Mouse (Mus musculus) lung, postnatal 14 days (tissue): Measurements from ENCODE around the gene Glod5.
"Not testable (repeated sequence)": the region's sequence is repeated elsewhere in the genome, so short reads cannot be mapped to it uniquely, and the experiment has no call there.

Experiments used
- DNase-seq: peaks from one replicate; pipeline ENCODE4 v3.0.0; 2021

The Glod5 gene

DNA sequence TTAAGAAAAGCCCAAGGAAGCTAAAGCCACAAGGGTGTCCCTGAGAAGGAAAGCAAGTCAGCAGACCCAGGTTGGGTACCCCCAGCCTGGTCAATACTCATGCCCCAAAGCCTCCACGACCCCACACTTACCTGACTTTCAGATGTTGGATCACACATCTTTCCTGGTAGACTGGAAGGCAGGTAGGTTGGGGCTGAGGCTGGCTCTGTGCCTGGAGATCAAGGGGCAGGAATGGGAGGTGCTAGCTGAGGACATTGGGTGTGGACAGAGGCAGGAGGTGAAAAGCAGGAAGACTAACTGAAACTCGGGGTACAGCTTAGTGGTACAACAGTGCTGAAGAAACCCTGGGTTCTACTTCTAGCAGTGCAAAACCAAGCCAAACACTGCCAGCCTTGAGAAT lies at the start of gene Glod5:
Gene Glod5, minus strand, starts transcription at position 207 of the 400 bp plus-strand sequence.
- no peak for DNase-seq

DNA sequence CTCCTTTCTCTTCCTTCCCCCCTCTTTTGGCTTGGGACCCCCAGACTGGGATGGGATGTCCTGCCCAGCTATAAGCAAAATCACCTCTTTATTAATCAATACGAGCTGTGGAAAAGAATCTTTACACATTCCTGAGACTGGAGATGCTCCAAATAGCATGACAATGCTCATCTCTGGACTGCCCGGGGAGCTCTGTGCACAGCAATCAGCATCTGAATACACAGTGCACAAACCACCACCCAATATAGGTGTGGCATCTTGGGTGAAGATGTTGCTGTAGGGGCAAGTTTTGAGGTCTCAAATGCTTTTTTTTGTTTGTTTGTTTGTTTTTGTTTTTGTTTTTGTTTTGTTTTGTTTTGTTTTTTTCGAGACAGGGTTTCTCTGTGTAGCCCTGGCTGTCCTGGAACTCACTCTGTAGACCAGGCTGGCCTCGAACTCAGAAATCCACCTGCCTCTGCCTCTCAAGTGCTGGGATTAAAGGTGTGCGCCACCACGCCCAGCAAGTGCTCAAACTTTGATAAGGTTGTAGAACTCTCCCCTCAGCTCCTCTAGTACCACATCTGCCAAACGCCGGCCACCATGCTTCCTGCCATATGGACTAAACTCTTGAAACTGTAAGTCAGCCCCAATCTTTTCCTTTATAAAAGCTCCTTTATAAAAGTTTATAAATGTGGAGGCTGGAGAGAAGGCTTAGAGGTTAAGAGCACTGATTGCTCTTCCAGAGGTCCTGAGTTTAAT lies 32.9 kb upstream of the Glod5 start:
- not testable (repeated sequence) for DNase-seq

DNA sequence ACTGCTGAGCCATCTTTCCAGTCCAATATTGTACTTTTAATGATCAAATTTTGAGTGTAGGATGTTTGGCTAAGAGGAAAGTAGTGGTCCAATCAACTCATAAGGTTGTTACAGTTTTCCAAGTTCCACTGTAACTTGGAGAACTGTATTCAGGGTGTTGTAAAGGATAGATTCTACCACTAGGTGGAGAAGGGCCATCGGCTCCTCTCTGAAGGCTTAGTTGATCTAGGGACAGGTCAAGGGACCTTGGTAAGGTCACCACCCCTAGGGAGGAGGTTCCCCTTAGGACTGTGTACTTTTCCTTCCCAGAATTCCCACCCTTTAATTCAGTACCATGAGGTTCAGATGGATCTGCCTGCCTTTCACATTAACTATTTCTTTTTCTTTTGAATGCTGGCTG lies 14.7 kb upstream of the Glod5 start:
- DNase-seq, result no peak

DNA sequence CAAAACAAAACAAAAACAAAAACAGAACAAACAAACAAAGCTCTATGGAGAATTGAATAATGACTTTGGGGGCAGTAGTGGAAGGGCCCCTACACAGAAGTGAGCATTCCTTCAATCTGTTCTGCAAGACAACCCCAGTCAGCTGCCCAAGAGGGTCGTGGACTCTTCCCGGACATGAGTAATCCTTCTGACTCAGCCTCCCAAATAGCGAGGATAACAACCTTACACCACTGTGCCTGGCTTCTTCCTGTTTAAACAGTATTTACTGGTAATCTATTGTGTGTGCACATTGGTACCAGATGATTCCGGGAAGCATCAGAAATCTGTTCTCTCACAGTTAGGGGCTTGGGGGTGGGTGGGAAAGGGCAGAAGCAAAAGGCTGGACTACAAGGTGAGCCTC lies 8.5 kb upstream of the Glod5 start:
- DNase-seq, result no peak

DNA sequence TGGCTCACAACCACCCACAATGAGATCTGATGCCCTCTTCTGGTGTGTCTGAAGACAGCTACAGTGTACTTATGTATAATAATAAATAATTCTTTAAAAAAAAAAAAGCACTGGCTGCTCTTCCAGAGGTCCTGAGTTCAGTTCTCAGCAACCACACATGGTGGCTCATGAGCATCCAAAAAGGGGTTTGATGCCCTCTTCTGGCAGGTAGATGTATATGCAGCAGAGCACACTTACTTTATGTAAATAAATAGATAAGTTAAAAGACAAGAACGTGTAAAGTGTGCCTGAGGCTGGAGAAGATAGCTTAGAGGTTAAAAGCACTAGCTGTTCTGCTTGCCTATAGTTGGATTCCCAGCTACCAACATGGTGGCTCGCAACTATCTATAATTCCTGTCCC lies 6.5 kb upstream of the Glod5 start:
- no peak for DNase-seq

DNA sequence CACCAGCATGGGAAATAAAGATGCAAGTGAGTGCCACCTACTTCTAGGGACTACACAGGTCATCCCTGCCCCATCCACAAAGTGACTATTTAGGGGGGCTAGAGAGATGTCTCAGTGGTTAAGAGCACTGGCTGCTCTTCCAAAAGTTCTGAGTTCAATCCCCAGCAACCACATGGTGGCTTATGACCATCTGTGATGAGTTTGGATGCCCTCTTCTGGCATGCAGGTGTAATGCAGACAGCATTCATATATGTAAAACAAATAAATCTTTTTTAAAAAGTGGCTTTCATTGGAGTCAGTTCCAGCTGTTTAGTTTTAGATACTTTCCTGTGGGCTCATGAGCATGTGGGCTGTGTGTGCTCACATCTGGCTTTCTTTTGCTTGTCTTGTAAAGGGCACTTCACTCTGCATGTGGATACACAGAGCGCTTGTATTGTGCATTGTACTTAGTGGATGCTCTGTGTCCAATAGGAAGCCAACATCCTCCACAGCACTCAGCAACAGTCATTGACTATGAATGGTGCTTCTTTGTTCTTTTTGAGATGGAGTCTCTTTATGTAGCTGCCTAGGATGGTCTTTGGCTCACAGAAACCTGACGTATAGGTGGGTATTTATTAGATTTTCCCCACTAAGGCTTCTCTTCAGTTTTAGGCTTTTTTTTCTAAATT lies 2.0 kb upstream of the Glod5 start:
- DNase-seq, result peak; percentile 1

DNA sequence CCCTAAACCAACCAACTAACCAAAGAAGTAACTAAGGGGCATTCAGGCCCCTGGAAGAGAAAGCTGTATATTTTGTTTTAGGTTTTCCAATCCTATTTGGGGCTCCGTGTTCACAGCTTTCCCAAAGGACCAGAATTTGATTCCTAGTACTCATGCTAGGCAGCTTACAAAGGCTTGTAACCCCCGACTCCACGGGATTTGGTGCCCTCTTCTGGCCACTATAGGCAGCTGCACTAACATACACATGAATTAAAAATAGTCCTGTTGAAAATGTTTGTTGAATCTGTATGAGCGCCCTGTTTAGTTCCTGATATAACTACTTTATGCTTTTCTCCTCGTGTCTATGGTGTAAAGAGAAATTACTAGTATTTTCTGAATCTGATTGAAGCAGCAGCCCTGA lies 1.1 kb downstream of the Glod5 start:
- peak; percentile 42 for DNase-seq

DNA sequence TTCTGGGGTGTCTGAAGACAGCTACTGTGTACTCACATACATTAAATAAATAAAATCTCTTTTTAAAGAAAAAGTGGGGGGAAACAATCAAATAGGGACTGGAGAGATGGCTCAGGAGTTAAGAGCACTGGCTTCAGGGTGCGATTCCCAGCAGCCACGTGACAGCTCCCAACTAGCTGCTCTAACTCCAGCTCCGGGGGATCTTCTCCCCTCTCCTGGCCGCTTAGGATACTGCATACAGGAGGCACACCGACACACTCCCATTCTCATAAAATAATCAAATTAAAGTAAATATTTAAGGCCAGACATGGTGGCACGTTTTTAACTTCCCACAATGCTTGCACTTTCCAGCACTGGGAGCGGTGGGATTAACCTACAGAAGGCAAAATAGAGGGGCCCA lies 2.6 kb downstream of the Glod5 start:
- not testable (repeated sequence) for DNase-seq

DNA sequence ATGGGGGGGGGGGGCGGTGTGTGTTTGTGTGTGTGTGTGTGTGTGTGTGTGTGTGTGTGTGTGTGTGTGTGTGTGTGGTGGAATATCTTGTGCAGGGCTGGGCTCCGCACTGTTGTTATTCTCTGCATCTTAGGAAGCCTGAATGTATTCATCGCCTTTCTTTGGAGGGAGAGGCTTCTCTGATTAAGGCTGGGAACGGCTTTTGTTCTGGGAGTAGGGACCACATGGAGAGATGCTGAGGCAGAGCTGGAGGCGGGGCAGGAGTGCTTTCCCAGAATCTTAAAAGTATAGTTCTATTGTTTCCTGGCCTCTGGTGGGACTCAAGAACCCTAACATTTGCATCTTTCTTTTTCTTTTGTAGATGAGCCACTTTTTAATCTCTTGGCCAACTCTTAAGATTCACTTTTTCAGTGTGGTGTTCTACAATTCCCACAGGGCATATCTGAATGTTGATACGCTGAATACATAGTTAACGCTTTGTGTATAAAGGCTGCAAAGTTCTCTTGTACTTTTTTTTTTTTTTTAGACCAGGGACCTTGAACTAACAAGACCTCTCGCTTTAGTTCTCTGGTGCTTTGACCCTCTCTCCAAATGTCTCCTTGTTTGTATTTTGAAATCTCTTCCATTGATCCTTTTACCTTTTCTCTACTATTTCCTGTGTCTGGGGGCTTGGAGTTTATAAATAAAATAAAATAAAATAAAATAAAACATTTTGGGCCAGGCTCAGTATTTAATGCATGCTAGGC lies 4.5 kb downstream of the Glod5 start:
- no peak for DNase-seq

DNA sequence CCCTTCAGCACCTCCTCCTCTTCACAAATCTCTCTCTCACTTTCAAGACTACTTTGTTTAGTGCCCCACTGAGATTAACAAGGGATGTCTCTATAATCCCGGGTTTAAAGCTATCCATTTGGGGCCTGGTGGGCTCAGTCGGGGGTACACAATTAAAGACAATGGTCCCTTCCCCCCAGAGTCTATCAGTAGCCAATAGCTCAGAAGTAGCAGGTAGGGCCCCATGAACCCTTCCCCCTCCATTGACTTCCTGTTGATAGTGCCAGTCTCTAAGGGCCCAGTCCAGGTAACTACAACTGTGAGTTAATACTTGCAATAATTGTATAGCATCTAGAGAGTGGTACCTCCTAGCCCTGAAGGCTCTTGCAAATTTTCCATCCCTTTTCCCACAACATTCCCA lies 5.1 kb downstream of the Glod5 start:
- DNase-seq, result no peak

DNA sequence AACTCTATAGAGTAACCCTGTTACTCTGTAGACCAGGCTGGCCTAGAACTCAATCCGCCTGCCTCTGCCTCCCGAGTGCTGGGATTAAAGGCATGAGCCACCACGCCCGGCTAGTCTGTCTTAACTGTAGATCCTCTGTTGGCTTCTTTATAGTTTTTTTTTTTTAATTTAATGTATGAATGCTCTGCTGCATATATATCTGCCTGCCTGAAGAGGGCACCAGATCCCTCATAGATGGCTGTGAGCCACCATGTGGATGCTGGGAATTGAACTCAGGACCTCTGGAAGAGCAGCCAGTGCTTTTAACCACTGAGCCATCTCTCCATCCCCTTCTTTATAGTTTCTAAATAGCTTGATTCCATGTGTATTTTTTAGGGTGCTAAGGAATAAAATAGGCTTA lies 8.9 kb downstream of the Glod5 start:
- DNase-seq, result not testable (repeated sequence)

DNA sequence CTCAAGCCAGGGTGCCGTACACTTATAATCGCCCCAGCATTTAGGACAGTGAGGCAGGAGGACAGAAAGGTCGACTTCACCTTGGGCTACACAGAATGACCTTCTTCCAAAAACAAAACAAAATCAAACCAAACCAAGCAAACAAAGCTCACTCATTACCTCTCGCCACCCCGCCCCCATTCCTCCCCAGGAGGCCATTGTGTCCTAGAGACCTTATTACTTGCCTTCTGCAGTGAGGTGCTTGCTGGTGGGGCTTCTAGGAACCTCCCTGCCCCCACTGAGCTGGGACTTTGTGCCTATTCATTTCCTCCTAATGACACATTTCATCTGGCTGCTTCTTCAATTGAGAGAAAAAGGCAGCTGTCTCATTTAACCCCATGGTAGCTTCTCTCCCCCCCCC lies 9.7 kb downstream of the Glod5 start:
- DNase-seq, result no peak

DNA sequence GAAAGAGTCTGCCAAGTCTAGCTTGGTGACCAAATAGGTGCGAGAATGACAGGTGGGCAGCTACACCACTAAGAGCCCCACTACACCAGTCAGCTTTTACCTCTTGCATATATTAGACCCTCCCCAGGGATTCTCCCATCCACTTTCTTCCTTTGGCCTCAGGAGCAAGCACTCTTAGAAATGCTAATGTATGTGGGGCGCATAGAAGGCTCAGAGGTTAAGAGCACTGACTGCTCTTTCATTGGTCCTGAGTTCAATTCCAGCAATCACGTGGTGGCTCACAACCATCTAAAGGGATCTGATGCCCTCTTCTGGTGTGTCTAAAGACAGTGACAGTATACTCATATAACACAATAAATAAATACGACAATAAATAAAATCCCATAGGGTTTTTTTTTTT lies 15.3 kb downstream of the Glod5 start:
- DNase-seq, result no peak

DNA sequence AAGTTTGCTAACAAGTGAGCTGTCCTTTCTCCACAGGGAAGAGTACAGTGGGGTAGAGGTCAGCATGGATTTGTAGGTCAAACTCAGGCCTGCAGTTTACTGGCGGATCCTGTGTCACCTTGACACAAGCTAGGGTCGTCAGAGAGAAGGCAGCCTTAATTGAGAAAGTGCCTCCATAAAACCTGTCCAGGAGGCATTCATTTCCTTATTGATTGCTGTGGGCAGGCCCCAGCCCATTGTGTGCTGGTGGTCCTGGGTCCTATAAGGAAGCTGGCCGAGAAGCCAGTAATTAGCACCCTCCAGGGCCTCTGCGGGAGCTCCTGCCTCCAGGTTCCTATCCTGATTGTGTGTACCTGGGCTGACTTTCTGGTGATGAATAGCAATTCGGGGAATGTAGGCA lies 16.3 kb downstream of the Glod5 start:
- no peak for DNase-seq

DNA sequence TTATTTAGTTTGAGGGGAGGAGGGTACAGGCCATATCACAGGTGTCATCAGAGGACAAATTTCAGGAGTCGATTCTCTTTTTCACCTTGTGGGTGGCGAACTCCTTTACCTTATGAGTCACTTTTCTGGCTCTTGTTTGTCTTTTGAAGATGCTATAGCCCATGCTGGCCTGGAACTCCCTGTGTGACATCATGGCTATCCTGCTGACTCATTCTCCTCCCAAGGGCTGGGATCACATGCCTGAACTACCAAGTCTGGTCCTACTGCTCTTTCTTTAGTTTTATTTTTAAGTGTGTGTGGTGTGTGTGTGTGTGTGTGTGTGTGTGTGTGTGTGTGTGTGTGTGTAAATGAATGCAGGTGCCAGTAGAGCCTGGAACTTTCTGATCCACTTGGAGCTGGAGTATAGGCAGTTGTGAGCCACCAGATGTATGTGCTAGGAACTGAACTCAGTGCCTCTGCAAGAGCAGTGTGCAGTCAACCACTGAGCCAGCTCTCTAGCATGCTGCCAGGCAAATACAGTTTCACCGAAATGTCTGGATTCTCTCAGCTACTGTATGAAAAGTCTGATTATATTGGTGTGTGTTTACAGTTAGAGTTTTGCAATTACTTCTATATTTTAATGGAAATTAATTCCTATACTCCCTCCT lies 17.6 kb downstream of the Glod5 start:
- no peak for DNase-seq

DNA sequence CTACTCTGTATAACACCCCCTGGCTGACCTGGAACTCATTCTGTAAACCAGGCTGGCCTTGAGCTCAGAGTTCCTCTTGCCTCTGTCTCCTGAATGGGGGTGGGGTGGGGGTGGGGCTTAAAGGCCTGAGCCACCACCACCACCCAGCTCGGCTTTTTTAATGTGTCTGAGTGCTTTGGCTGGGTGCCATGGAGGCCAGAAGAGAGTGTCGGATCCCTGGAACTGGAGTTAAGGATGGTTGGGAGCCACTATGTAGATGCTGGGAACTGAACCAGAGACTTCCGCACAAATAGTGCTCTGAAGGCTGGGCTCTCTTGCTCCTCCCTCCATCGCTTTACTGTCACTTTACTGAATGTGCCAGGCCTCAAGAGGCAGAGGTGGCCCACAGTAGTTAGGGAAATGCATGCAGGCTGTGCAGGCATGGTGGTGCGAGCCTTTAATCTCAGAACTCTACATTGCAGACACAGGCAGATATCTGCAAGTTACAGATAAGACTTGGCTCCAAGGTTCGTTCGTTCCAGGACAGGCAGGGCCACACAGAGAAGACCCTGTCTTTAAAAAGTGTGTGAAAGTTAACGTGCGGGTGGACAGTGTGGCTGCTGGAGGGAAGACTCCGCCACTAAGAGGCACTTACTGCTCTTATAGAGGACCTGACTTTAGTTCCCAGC lies 25.1 kb downstream of the Glod5 start:
- no peak for DNase-seq

DNA sequence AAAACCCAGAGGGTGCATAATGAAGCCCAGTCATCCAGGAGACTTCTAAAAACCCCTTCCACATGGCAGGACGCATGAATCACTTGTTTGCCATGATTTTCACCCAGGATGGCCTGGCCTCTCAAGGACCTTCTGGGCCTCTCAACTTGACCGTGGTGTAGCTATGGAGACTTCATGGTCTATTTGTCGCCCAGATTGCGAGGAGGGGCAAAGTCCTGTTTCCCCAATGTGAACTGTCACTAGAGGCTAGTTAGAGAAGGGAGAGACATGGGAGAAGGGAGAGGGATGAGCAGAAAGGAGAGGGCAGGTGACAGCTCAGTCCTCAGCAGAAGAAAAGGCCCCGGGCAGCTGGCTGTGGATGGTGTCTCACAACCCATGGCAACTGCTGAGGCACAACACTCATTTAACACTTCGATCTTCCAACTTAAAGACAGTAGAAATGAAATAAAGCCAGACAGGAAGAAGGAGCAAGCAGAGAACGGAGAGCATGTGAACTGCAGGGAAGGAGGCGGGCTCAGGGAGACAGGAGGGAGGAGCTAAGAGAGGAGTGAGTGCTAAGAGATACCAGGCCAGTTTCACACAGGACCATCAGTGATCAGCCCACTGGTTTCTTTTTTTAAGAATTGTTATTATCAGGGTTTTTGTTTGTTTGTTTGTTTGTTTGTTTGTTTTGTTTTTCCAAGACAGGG lies 25.8 kb downstream of the Glod5 start:
- no peak for DNase-seq

DNA sequence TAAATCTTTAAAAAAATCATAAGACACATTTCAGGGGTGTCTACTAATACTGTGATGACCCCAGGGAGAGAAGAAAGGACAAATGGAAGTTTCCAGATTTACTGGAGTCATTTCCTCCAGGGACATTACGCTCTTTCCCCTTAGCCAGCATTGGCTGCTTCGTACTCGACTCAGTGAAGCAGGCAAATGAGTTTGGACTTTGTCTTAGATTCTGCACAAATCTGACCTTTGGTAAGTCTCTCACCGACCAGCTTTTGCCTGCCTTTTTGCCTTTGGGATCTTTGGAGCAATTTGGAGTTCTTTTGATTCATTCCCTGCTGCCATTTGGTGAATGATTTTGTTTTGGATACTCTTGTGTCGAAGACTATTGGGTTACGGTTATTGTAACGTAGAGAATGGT lies 36.9 kb downstream of the Glod5 start:
- no peak for DNase-seq

DNA sequence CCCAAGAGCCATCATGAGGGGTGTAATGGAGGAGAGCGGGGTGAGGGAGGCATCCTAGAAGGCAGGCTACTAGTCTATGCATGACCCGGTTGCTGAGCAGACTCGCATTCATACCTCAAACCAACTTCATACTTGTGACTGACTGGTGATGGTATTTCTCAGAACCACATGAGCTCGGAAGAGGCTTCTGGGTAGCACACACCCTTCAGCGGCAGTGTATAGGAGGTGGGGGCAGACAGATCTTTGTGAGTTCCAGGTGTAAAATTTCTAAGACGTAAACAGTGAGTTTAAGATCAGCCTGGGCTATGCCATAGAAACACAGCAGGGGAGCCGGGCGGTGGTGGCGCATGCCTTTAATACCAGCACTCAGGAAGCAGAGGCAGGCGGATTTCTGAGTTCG lies 40.4 kb downstream of the Glod5 start, which contains the start of gene Gata1:
Gene Gata1, minus strand, starts transcription at position 180 of the 400 bp plus-strand sequence.
- DNase-seq, result no peak

DNA sequence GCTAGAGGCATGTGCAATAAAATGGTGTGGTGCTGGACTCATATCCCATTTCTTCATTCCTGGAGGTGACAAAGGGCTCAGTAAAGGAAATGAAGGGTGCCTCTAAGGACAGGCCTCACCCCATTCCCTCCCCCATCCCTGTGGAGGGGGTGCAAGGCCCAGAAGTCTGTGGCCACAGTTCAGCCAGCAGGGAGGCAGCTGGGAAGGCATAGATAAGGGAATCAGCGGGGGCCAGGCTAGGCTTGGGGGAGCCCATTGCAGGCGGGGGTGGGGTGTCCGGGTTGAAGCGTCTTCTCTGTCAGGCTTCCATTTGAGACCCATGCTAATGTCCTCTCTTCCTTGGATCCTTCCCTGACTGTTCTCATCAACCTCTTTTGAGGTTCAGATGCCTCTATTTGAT lies 47.0 kb downstream of the Glod5 start:
- no peak for DNase-seq

DNA sequence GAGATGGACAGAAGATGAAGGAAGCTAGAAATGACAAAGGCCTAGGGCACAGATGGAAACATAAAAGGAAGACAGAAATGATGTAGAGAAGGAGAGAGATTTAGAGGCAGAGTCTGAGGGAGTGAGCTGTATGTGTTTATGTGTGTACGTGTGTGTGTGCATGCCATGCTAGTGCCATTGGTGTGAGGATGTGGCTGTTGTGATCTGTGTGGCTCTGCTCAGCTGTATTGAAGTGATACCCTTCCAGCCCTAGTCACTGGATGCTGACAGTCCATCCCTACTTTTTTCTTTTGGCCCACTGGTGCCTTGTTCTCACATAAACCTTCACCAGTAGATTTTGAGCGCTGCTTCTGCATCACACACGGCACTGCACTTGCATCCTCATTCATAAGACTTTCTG lies 49.4 kb downstream of the Glod5 start:
- no peak for DNase-seq

DNA sequence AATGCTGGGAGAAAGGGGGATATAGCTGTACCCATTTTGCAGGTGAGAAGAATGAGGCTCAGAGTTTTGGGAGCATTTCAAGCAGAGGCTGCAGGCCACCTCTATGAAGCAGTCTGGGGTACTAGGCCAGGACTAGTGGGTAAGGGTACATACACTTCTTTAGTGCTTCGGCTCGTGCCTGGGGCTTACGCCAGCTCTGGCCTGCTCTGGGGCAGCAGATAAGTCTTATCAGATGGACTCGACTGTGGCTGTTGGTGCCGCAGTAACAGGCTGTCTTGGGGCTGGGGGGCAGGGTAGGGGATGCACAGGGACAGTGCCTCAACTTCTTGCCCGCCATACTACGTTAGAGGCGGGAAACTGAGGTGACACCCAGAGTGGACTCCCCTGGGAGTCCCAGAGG lies 50.1 kb downstream of the Glod5 start:
- DNase-seq, result no peak
